Mouse (Mus musculus) brain, embryonic 14.5 days (tissue): ENCODE results near the gene Krt18. TPM values are rescaled to one million over a fixed set of nuclear protein-coding genes. Genes with fewer than 3 reads are reported as not detected.

Source experiments
- DNase-seq: peaks from one replicate; pipeline ENCODE4 v3.0.0-alpha.2; 2011; ENCODE audit warnings: low read depth
- CTCF ChIP-seq: fragments of 200-500 bp; IDR thresholded peaks from 2 replicates; pipeline ENCODE4 v1.5.1; 2012; ENCODE audit warnings: inconsistent platforms, mild to moderate bottlenecking, moderate library complexity, borderline replicate concordance; ENCODE audit not compliant: insufficient read depth, insufficient read length; ENCODE audit errors: extremely low read depth
- POLR2A ChIP-seq: fragments of 200-500 bp; IDR thresholded peaks from 2 replicates; pipeline ENCODE4 v1.6.1; 2012; ENCODE audit warnings: mild to moderate bottlenecking, inconsistent platforms, borderline replicate concordance; ENCODE audit not compliant: poor library complexity, insufficient read depth, insufficient read length, severe bottlenecking; ENCODE audit errors: extremely low read depth
- polyA plus RNA-seq: library from polyadenylated mRNA; depleted of rRNA; stranded (reverse); fragments of >200 nt; gene quantifications from 2 replicates; pipeline ENCODE4 v1.2.3, GENCODE M21; 2012

Krt18 gene
- polyA plus RNA-seq, 1 experiment: 3.9 TPM

GRCm38 (mm10) chr15:101999156-101999555 lies 28.8 kb upstream of the Krt18 start:
- no peak for DNase-seq
- TF ChIP-seq CTCF (no peak), POLR2A (no peak)

- DNase-seq: no peak
- TF ChIP-seq POLR2A: no peak
- no peak for TF ChIP-seq CTCF
Observed at GRCm38 (mm10) chr15:101999676-102000335, 28.2 kb upstream of the Krt18 start.

GRCm38 (mm10) chr15:102002646-102003488 lies 25.1 kb upstream of the Krt18 start:
- peak; percentile 60 for DNase-seq
- TF ChIP-seq POLR2A (no peak), CTCF (no peak)

- no peak for TF ChIP-seq POLR2A
- no peak for TF ChIP-seq CTCF
- no peak for DNase-seq
Observed at GRCm38 (mm10) chr15:102003516-102003915, 24.5 kb upstream of the Krt18 start.

- no peak for DNase-seq
- TF ChIP-seq POLR2A (no peak), CTCF (no peak)
Observed at GRCm38 (mm10) chr15:102004189-102004588, 23.8 kb upstream of the Krt18 start, which contains the start of gene Krt8. Krt8 (minus strand) TSS chr15:102004482.

- TF ChIP-seq POLR2A: no peak
- TF ChIP-seq CTCF: no peak
- DNase-seq: no peak
Observed at GRCm38 (mm10) chr15:102005290-102005689, 22.7 kb upstream of the Krt18 start.

- DNase-seq: no peak
- no peak for TF ChIP-seq CTCF
- TF ChIP-seq POLR2A: no peak
Observed at GRCm38 (mm10) chr15:102006317-102006716, 21.7 kb upstream of the Krt18 start.

- TF ChIP-seq POLR2A (no peak), CTCF (no peak)
- DNase-seq: peak; percentile 87
Observed at GRCm38 (mm10) chr15:102007097-102008069, 20.6 kb upstream of the Krt18 start.

GRCm38 (mm10) chr15:102010569-102011245 lies 17.3 kb upstream of the Krt18 start:
- TF ChIP-seq CTCF (no peak), POLR2A (no peak)
- DNase-seq: peak; percentile 26

GRCm38 (mm10) chr15:102012260-102012765 lies 15.7 kb upstream of the Krt18 start:
- no peak for TF ChIP-seq CTCF
- TF ChIP-seq POLR2A: no peak

More at GRCm38 (mm10) chr15:102012260-102012765, 15.7 kb upstream of the Krt18 start:
- no peak for DNase-seq
